Mouse (Mus musculus) CH12.LX (cell line): ENCODE data around the gene Ror1. TPM values are rescaled to one million over a fixed set of nuclear protein-coding genes. Genes with fewer than 3 reads are reported as not detected.

Experiments used
- DNase-seq: peaks from one replicate; pipeline ENCODE4 v3.0.0-alpha.2; 2013; ENCODE audit errors: extremely low read depth
- H3K27ac ChIP-seq: 2 replicates; pipeline ENCODE4 v1.5.1; 2012; ENCODE audit warnings: low read depth, mild to moderate bottlenecking, control low read depth, moderate library complexity; ENCODE audit not compliant: insufficient read depth
- H3K27me3 ChIP-seq: replicated peaks from 2 replicates; pipeline ENCODE3; 2012; ENCODE audit warnings: inconsistent platforms
- H3K36me3 ChIP-seq, 2 experiments: replicated peaks in 1 of 2; 2 replicates each; pipeline versions ENCODE3 to v1.6.1; 2012; ENCODE audit warnings: inconsistent platforms in 1 of 2, low read length in 1 of 2, mild to moderate bottlenecking in 1 of 2, mixed read lengths in 1 of 2, moderate library complexity in 1 of 2; ENCODE audit not compliant: control insufficient read depth in 1 of 2, insufficient read depth in 1 of 2
- H3K4me1 ChIP-seq, 2 experiments: 2 replicates each; pipeline ENCODE4 v1.6.1; 2012; ENCODE audit warnings: inconsistent platforms in 1 of 2, moderate library complexity in 1 of 2; ENCODE audit not compliant: insufficient read depth in 2 of 2, control insufficient read depth in 1 of 2
- H3K4me2 ChIP-seq: 2 replicates; pipeline ENCODE4 v1.6.1; 2012; ENCODE audit warnings: low read depth, mild to moderate bottlenecking, control low read depth; ENCODE audit not compliant: poor library complexity, insufficient read depth, severe bottlenecking
- H3K4me3 ChIP-seq, 3 experiments: fragments of 150-350 bp in 1 of 3; sonication (generic) in 1 of 3; replicated peaks in 1 of 3; 2 replicates each; pipeline versions ENCODE3 to v1.5.1; 2011 to 2012; ENCODE audit warnings: low read depth in 2 of 3, low read length in 2 of 3, mild to moderate bottlenecking in 2 of 3, moderate library complexity in 2 of 3, control low read depth in 1 of 3, improper control_type of control experiment in 1 of 3, inconsistent platforms in 1 of 3, mixed read lengths in 1 of 3; ENCODE audit not compliant: poor library complexity in 1 of 3
- H3K79me2 ChIP-seq: replicated peaks from 2 replicates; pipeline ENCODE4 v1.6.1; 2012; ENCODE audit warnings: mild to moderate bottlenecking, moderate library complexity; ENCODE audit not compliant: control insufficient read depth, poor library complexity, insufficient read depth, severe bottlenecking; ENCODE audit errors: extremely low read depth
- H3K9ac ChIP-seq: 2 replicates; pipeline ENCODE4 v1.6.1; 2012; ENCODE audit warnings: low read depth, mild to moderate bottlenecking, control low read depth, moderate library complexity; ENCODE audit not compliant: insufficient read depth
- H3K9me3 ChIP-seq: replicated peaks from 2 replicates; pipeline ENCODE3; 2012; ENCODE audit warnings: low read length, inconsistent platforms, mixed read lengths
- BHLHE40 ChIP-seq: IDR thresholded peaks from 2 replicates; pipeline ENCODE4 v1.6.1; 2011; ENCODE audit warnings: mild to moderate bottlenecking, low read depth, low read length, improper control_type of control experiment
- CHD1 ChIP-seq: IDR thresholded peaks from 2 replicates; pipeline ENCODE4 v1.6.1; 2012; ENCODE audit warnings: low read depth, low read length, improper control_type of control experiment, inconsistent platforms
- CTCF ChIP-seq, 2 experiments: IDR thresholded peaks in 1 of 2; conservative IDR thresholded peaks in 1 of 2; 2 replicates each; pipeline ENCODE4 v1.5.1; 2011 to 2012; ENCODE audit warnings: low read depth in 2 of 2, low read length in 2 of 2, improper control_type of control experiment in 1 of 2, inconsistent platforms in 1 of 2, mild to moderate bottlenecking in 1 of 2, moderate library complexity in 1 of 2
- ELF1 ChIP-seq: IDR thresholded peaks from 2 replicates; pipeline ENCODE4 v1.6.1; 2014; ENCODE audit warnings: low read depth, mild to moderate bottlenecking, inconsistent platforms, low read length, improper control_type of control experiment
- EP300 ChIP-seq: IDR thresholded peaks from 2 replicates; pipeline ENCODE4 v1.6.1; 2011; ENCODE audit warnings: low read length, improper control_type of control experiment
- ETS1 ChIP-seq: conservative IDR thresholded peaks from 2 replicates; pipeline ENCODE4 v1.6.1; 2012; ENCODE audit warnings: low read depth, mild to moderate bottlenecking, inconsistent platforms, low read length, improper control_type of control experiment, moderate library complexity
- HCFC1 ChIP-seq: IDR thresholded peaks from 2 replicates; pipeline ENCODE4 v1.6.1; 2012; ENCODE audit warnings: low read depth, mild to moderate bottlenecking, inconsistent platforms, low read length, improper control_type of control experiment
- IRF4 ChIP-seq: IDR thresholded peaks from 2 replicates; pipeline ENCODE4 v1.6.1; 2014; ENCODE audit warnings: low read depth, mild to moderate bottlenecking, inconsistent platforms, low read length, improper control_type of control experiment
- JUN ChIP-seq: IDR thresholded peaks from 2 replicates; pipeline ENCODE4 v1.6.1; 2011; ENCODE audit warnings: low read depth, mild to moderate bottlenecking, low read length, improper control_type of control experiment, moderate library complexity; ENCODE audit not compliant: insufficient read depth
- KAT2A ChIP-seq: IDR thresholded peaks from 2 replicates; pipeline ENCODE4 v1.6.1; 2012; ENCODE audit warnings: low read length, improper control_type of control experiment, inconsistent platforms; ENCODE audit not compliant: insufficient replicate concordance
- MAFK ChIP-seq: IDR thresholded peaks from 2 replicates; pipeline ENCODE4 v1.6.1; 2011; ENCODE audit warnings: low read length, improper control_type of control experiment; ENCODE audit not compliant: insufficient replicate concordance
- MEF2A ChIP-seq: IDR thresholded peaks from 2 replicates; pipeline ENCODE4 v1.6.1; 2014; ENCODE audit warnings: low read depth, mild to moderate bottlenecking, inconsistent platforms, low read length, improper control_type of control experiment, borderline replicate concordance
- MYC ChIP-seq: IDR thresholded peaks from 2 replicates; pipeline ENCODE4 v1.6.1; 2011; ENCODE audit warnings: low read depth, mild to moderate bottlenecking, improper control_type of control experiment, low read length
- POLR2A ChIP-seq: IDR thresholded peaks from 2 replicates; pipeline ENCODE4 v1.6.1; 2011; ENCODE audit warnings: low read depth, mild to moderate bottlenecking, improper control_type of control experiment, low read length
- SIN3A ChIP-seq: IDR thresholded peaks from 2 replicates; pipeline ENCODE4 v1.6.1; 2012; ENCODE audit warnings: low read length, improper control_type of control experiment, inconsistent platforms
- SMC3 ChIP-seq: IDR thresholded peaks from 2 replicates; pipeline ENCODE4 v1.6.1; 2011; ENCODE audit warnings: low read depth, low read length, improper control_type of control experiment
- USF1 ChIP-seq: IDR thresholded peaks from 2 replicates; pipeline ENCODE4 v1.6.1; 2014; ENCODE audit warnings: low read depth, mild to moderate bottlenecking, inconsistent platforms, low read length, improper control_type of control experiment
- ZC3H11A ChIP-seq: IDR thresholded peaks from 2 replicates; pipeline ENCODE4 v1.6.1; 2012; ENCODE audit warnings: low read depth, mild to moderate bottlenecking, inconsistent platforms, low read length, improper control_type of control experiment
- ZMIZ1 ChIP-seq: IDR thresholded peaks from 2 replicates; pipeline ENCODE4 v1.6.1; 2012; ENCODE audit warnings: low read depth, mild to moderate bottlenecking, inconsistent platforms, low read length, improper control_type of control experiment
- ZNF384 ChIP-seq: IDR thresholded peaks from 2 replicates; pipeline ENCODE4 v1.6.1; 2012; ENCODE audit warnings: low read depth, low read length, improper control_type of control experiment, inconsistent platforms
- dilution Hi-C: fragments of 300-500 bp; cut with MboI; formaldehyde crosslinking; loops from 2 replicates; pipeline ENCODE4 v1.14.3; 2020; ENCODE audit warnings: low sequenced_read_pairs; ENCODE audit not compliant: extremely low pct_unique_long_range_greater_than_20kb, extremely low pct_ligation_motif_present
- in situ Hi-C: fragments of 300-500 bp; cut with MboI; formaldehyde crosslinking; loops from 3 replicates; pipeline ENCODE4 v1.14.3; 2019; ENCODE audit warnings: low sequenced_read_pairs, low pct_ligation_motif_present, low pct_unique_long_range_greater_than_20kb, mixed read lengths
- polyA plus RNA-seq: library from polyadenylated mRNA; unstranded; fragments of >175 nt; gene quantifications from 2 replicates; pipeline ENCODE4 v1.2.1, GENCODE M21; 2012; ENCODE audit warnings: low read depth; ENCODE audit not compliant: insufficient read length
- total RNA-seq, 2 experiments: library from RNA; depleted of rRNA; stranded (reverse); fragments of 300-350 nt in 1 of 2; fragments of >200 nt in 1 of 2; gene quantifications; 2 replicates each; pipeline ENCODE4 v1.2.3; 2012 to 2014

Gene Ror1
- total and polyA plus RNA-seq, 3 experiments: not detected

GRCm38 (mm10) chr4:100311775-100312537 is 216.4 kb downstream of the Ror1 start:
- Histone ChIP-seq H3K4me3 (no peak overlapping the region), H3K4me2 (no peak overlapping the region)
- in situ Hi-C loops: no loop called here
- no peak for TF ChIP-seq MAFK
- no peak for TF ChIP-seq CTCF (conservative IDR thresholded peaks at IDR 0.05 in 1 of 2, IDR thresholded peaks at IDR 0.05 in 1 of 2; ENCODE audit: low read depth in 2 of 2, low read length in 2 of 2)
- no peak for TF ChIP-seq IRF4
- TF ChIP-seq ZMIZ1: no peak
- TF ChIP-seq KAT2A: no peak
- TF ChIP-seq, all 38 proteins: peak for 0
- no peak overlapping the region for H3K9ac ChIP-seq
- no peak for DNase-seq
- no peaks in the 10 kb centered on the region for H3K79me2 ChIP-seq
- no peaks in the 10 kb centered on the region for H3K36me3 ChIP-seq
- H3K27me3 ChIP-seq: no peaks in the 10 kb centered on the region
- peaks cover 51% of the 10 kb centered on the region for H3K9me3 ChIP-seq
- dilution Hi-C loops: no loop called here
- H3K4me1 ChIP-seq: no peaks in the 10 kb centered on the region
- H3K27ac ChIP-seq: no peak overlapping the region

DNA sequence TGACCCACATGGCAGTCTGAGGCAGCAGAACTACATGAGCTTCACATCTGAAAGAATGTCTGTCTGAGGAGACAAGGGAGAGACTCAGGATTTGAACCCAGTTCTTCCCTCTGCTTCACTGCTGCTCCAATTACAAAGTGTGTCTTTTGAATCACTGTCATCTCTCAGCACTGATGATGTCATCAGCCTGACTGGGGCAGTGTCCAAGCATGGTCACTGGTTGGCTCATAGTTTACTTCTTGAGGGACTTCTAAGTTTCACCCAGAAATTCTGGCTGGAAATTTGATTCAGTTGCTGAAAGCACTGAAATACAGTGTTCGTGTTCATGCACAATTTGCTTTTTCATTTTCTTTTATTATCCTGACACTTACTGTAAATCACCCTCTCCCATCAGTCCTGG is 219.5 kb downstream of the Ror1 start:
- H3K27me3 ChIP-seq: no peaks in the 10 kb centered on the region
- H3K4me1 ChIP-seq: no peaks in the 10 kb centered on the region
- H3K9me3 ChIP-seq: peaks cover 58% of the 10 kb centered on the region
- no peaks in the 10 kb centered on the region for H3K36me3 ChIP-seq
- no peak overlapping the region for H3K9ac ChIP-seq
- in situ Hi-C loops: no loop called here
- DNase-seq: no peak
- H3K79me2 ChIP-seq: no peaks in the 10 kb centered on the region
- no peak for TF ChIP-seq CHD1
- no peak for TF ChIP-seq IRF4
- no peak for TF ChIP-seq SMC3
- TF ChIP-seq JUN: no peak
- TF ChIP-seq ZNF384: no peak
- no peak for TF ChIP-seq HCFC1
- TF ChIP-seq ELF1: no peak
- TF ChIP-seq SIN3A: no peak
- TF ChIP-seq USF1: no peak
- TF ChIP-seq ETS1: no peak
- no peak for TF ChIP-seq MEF2A
- TF ChIP-seq ZC3H11A: no peak
- no peak for TF ChIP-seq EP300
- TF ChIP-seq CTCF (conservative IDR thresholded peaks at IDR 0.05 in 1 of 2, IDR thresholded peaks at IDR 0.05 in 1 of 2; ENCODE audit: low read depth in 2 of 2, low read length in 2 of 2): no peak
- no peak for TF ChIP-seq POLR2A
- no peak for TF ChIP-seq MYC
- TF ChIP-seq MAFK: no peak
- no peak for TF ChIP-seq BHLHE40
- TF ChIP-seq, all 38 proteins: peak for 0
- dilution Hi-C loops: no loop called here
- no peak overlapping the region for H3K4me2 ChIP-seq
- no peak overlapping the region for H3K27ac ChIP-seq
- H3K4me3 ChIP-seq: no peak overlapping the region
